Mouse (Mus musculus): ENCODE results near the gene Dnajc6. TPM values are rescaled to one million over a fixed set of nuclear protein-coding genes. Genes with fewer than 3 reads are reported as not detected.

Dnajc6 gene
- total and polyA plus RNA-seq, 3 experiments, result 15.0 to 20.2 TPM; not detected in 1

DNA sequence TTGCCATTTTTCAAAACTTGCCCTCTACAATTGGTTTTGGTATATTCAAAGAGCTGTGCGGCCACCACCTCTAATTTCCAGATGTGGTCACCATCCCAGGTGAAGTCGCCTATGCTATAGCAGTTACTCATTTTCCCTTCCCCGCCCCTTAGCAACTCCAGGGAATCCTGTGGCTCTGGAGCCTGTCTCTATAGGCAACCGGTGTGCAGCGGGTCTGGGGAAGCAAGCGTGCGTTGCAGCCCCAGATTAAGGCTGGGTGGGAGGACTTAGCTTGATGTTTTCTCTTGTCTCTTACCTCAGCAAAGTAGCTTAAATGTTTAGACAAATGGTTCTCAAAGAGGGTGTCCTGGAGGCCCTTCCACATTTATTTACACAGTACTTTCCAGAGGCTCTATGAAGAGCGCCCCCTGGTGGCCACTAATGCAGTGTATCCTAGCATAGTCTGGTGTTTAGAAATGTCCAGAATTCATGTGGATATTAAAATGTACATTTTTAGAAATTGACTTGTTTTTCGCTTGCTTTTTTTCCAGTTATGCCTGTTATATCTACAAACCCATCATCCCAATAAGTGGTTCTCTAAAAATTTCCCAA, 167.8 kb downstream of the Dnajc6 start (continued):
- TF ChIP-seq NRF1 (IDR thresholded peaks at IDR 0.05; ENCODE audit: insufficient read depth, low read depth, low read length, poor library complexity, severe bottlenecking), result no peak

DNA sequence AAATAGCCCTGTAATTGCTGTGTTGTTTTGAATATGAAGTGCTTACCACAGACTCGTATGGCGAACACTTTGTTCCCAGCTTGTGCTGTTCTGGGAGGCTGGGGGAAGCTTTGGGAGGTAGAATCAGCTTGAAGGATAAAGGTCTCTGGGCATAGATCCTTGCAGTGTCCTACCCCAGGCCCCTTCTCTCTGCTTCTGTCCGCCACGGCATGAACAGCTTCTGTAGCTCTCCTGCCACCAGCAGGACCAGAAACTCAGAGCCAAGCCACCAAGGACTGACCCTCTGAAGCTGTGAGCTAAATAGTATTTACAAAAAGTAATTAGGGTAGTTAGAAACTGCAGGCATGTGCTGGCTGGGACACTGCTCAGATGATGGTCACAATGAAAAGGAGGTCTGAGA, 168.3 kb downstream of the Dnajc6 start:
- Histone ChIP-seq H3K4me1 (ENCODE audit: control insufficient read depth in 1 of 2, insufficient read depth in 2 of 2, low read length in 2 of 2) (no peaks in the 10 kb centered on the region), H3K36me3 (ENCODE audit: control insufficient read depth in 1 of 2, insufficient read depth in 2 of 2, low read length in 2 of 2) (peaks cover 0 to under 1% of the 10 kb centered on the region in 2 experiments; a peak in 1 of 4 replicates), H3K27ac (ENCODE audit: control insufficient read depth, low read depth, low read length) (no peak overlapping the region), H3K4me3 (ENCODE audit: control insufficient read depth in 1 of 2, insufficient read depth in 1 of 2, low read depth in 2 of 2, low read length in 2 of 2) (no peak overlapping the region), H3K79me2 (ENCODE audit: control insufficient read depth, insufficient read depth, low read length, poor library complexity) (no peaks in the 10 kb centered on the region), H3K27me3 (ENCODE audit: control insufficient read depth in 1 of 2, insufficient read depth in 2 of 2, low read length in 2 of 2) (no peaks in the 10 kb centered on the region), H3K9ac (ENCODE audit: control insufficient read depth, low read depth, low read length, poor library complexity, severe bottlenecking) (no peak overlapping the region), H3K9me3 (replicated peaks; ENCODE audit: insufficient read depth, low read length) (no peaks in the 10 kb centered on the region)
- TF ChIP-seq MXI1 (IDR thresholded peaks at IDR 0.05; ENCODE audit: low read depth, low read length), result no peak
- TF ChIP-seq UBTF (IDR thresholded peaks at IDR 0.05; ENCODE audit: borderline replicate concordance, insufficient read depth, low read depth, low read length), result no peak
- TF ChIP-seq TBP (IDR thresholded peaks at IDR 0.05; ENCODE audit: low read depth, low read length), result no peak
- TF ChIP-seq CHD1 (IDR thresholded peaks at IDR 0.05; ENCODE audit: low read depth, low read length), result no peak
- TF ChIP-seq MEF2A (IDR thresholded peaks at IDR 0.05; ENCODE audit: extremely low read depth, insufficient replicate concordance, low read depth, low read length, poor library complexity, severe bottlenecking), result no peak
- TF ChIP-seq TAL1 (IDR thresholded peaks at IDR 0.05; ENCODE audit: low read length), result no peak
- TF ChIP-seq TCF12 (IDR thresholded peaks at IDR 0.05; ENCODE audit: low read depth, low read length), result no peak
- TF ChIP-seq E2F4 (IDR thresholded peaks at IDR 0.05; ENCODE audit: borderline replicate concordance, low read depth, low read length), result no peak
- no peak for TF ChIP-seq ELF1 (IDR thresholded peaks at IDR 0.05; ENCODE audit: low read depth, low read length)
- TF ChIP-seq GATA1 (IDR thresholded peaks at IDR 0.05; ENCODE audit: low read depth, low read length), result no peak
- TF ChIP-seq RCOR1 (IDR thresholded peaks at IDR 0.05; ENCODE audit: low read depth, low read length), result no peak
- TF ChIP-seq SIN3A (IDR thresholded peaks at IDR 0.05; ENCODE audit: low read length), result no peak
- no peak for TF ChIP-seq MYB (IDR thresholded peaks at IDR 0.05; ENCODE audit: low read depth, low read length)
- no peak for TF ChIP-seq ZMIZ1 (IDR thresholded peaks at IDR 0.05; ENCODE audit: low read depth, low read length)
- no peak for TF ChIP-seq MAX (IDR thresholded peaks at IDR 0.05; ENCODE audit: low read length)
- no peak for TF ChIP-seq POLR2AphosphoS2 (IDR thresholded peaks at IDR 0.05; ENCODE audit: low read length)
- no peak for DNase-seq (ENCODE audit: low read depth, low spot score)

DNA sequence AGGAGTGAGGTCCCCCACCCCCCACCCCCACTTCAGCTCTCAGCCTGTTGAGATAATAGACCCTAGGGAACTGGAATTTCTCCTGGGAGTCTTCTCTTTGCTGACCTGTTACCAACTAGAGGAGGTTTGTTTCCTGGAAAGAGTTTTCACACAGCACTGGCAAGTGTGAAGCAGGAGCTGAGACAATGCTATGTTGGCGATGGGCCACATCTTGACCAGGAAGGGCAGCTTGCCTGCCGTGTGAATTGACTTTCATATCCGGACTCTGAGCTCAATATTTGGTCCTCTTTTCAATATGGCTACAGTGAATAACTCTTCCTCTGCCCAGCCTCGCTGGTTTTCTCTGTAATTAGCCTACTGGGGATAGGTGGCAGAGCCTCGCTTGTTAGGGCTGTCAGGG, 172.7 kb downstream of the Dnajc6 start:
- no peak overlapping the region for H3K9ac ChIP-seq (ENCODE audit: control insufficient read depth, low read depth, low read length, poor library complexity, severe bottlenecking)
- H3K79me2 ChIP-seq (ENCODE audit: control insufficient read depth, insufficient read depth, low read length, poor library complexity), result no peaks in the 10 kb centered on the region
- H3K4me3 ChIP-seq (ENCODE audit: control insufficient read depth in 1 of 2, insufficient read depth in 1 of 2, low read depth in 2 of 2, low read length in 2 of 2), result no peak overlapping the region
- no peaks in the 10 kb centered on the region for H3K27me3 ChIP-seq (ENCODE audit: control insufficient read depth in 1 of 2, insufficient read depth in 2 of 2, low read length in 2 of 2)
- H3K9me3 ChIP-seq (replicated peaks; ENCODE audit: insufficient read depth, low read length), result no peaks in the 10 kb centered on the region
- no peaks in the 10 kb centered on the region for H3K36me3 ChIP-seq (ENCODE audit: control insufficient read depth in 1 of 2, insufficient read depth in 2 of 2, low read length in 2 of 2)
- no peak for DNase-seq (ENCODE audit: low read depth, low spot score)
- no peak for TF ChIP-seq USF1 (IDR thresholded peaks at IDR 0.05; ENCODE audit: low read depth, low read length)
- no peak for TF ChIP-seq ZMIZ1 (IDR thresholded peaks at IDR 0.05; ENCODE audit: low read depth, low read length)
- TF ChIP-seq MAZ (IDR thresholded peaks at IDR 0.05; ENCODE audit: low read depth, low read length), result no peak
- TF ChIP-seq TCF12 (IDR thresholded peaks at IDR 0.05; ENCODE audit: low read depth, low read length), result no peak
- no peak for TF ChIP-seq NRF1 (IDR thresholded peaks at IDR 0.05; ENCODE audit: insufficient read depth, low read depth, low read length, poor library complexity, severe bottlenecking)
- no peak for TF ChIP-seq MYC (IDR thresholded peaks at IDR 0.05; ENCODE audit: low read depth, low read length)
- no peak for TF ChIP-seq CHD1 (IDR thresholded peaks at IDR 0.05; ENCODE audit: low read depth, low read length)
- no peak for TF ChIP-seq USF2 (IDR thresholded peaks at IDR 0.05; ENCODE audit: borderline replicate concordance in 1 of 2, insufficient read depth in 1 of 2, low read depth in 1 of 2, low read length in 2 of 2)
- no peak for TF ChIP-seq ETS1 (IDR thresholded peaks at IDR 0.05; ENCODE audit: low read depth, low read length)
- no peak for TF ChIP-seq BHLHE40 (IDR thresholded peaks at IDR 0.05; ENCODE audit: borderline replicate concordance, low read depth, low read length)
- no peak for TF ChIP-seq GATA1 (IDR thresholded peaks at IDR 0.05; ENCODE audit: low read depth, low read length)
- no peak for TF ChIP-seq SMC3 (IDR thresholded peaks at IDR 0.05; ENCODE audit: low read depth, low read length)
- TF ChIP-seq HCFC1 (IDR thresholded peaks at IDR 0.05; ENCODE audit: low read depth, low read length), result no peak
- no peak for TF ChIP-seq MYB (IDR thresholded peaks at IDR 0.05; ENCODE audit: low read depth, low read length)
- no peak for TF ChIP-seq UBTF (IDR thresholded peaks at IDR 0.05; ENCODE audit: borderline replicate concordance, insufficient read depth, low read depth, low read length)
- no peak for TF ChIP-seq ELF1 (IDR thresholded peaks at IDR 0.05; ENCODE audit: low read depth, low read length)
- TF ChIP-seq POLR2AphosphoS2 (IDR thresholded peaks at IDR 0.05; ENCODE audit: low read length), result no peak
- no peak for TF ChIP-seq TBP (IDR thresholded peaks at IDR 0.05; ENCODE audit: low read depth, low read length)
- TF ChIP-seq CTCF (IDR thresholded peaks at IDR 0.05 in 2 of 3, conservative IDR thresholded peaks at IDR 0.05 in 1 of 3; ENCODE audit: control insufficient read depth in 1 of 3, insufficient read depth in 1 of 3, low read depth in 2 of 3, low read length in 3 of 3, poor library complexity in 1 of 3, severe bottlenecking in 1 of 3), result no peak
- H3K4me1 ChIP-seq (ENCODE audit: control insufficient read depth in 1 of 2, insufficient read depth in 2 of 2, low read length in 2 of 2), result no peaks in the 10 kb centered on the region
- H3K27ac ChIP-seq (ENCODE audit: control insufficient read depth, low read depth, low read length), result no peak overlapping the region
